Mouse (Mus musculus) embryonic fibroblast, embryonic 13.5 days (primary cell): ENCODE results near the gene Gjc2. TPM values are rescaled to one million over a fixed set of nuclear protein-coding genes. Genes with fewer than 3 reads are reported as not detected.

Source experiments
- H3K27ac ChIP-seq: 2 replicates; pipeline ENCODE4 v1.5.1; 2012; ENCODE audit warnings: low read length, control low read depth, inconsistent platforms; ENCODE audit not compliant: insufficient read depth
- H3K4me1 ChIP-seq: 2 replicates; pipeline ENCODE4 v1.6.1; 2011; ENCODE audit warnings: low read length; ENCODE audit not compliant: control insufficient read depth, insufficient read depth
- H3K4me3 ChIP-seq: 2 replicates; pipeline ENCODE4 v1.5.1; 2011; ENCODE audit warnings: mild to moderate bottlenecking, control low read depth, low read length; ENCODE audit not compliant: insufficient read depth
- CTCF ChIP-seq: IDR thresholded peaks from 2 replicates; pipeline ENCODE4 v1.5.1; 2011; ENCODE audit warnings: mild to moderate bottlenecking, control low read depth, low read length, moderate library complexity, borderline replicate concordance; ENCODE audit not compliant: insufficient read depth
- POLR2A ChIP-seq: IDR thresholded peaks from 2 replicates; pipeline ENCODE4 v1.6.1; 2011; ENCODE audit warnings: low read depth, mild to moderate bottlenecking, control low read depth, low read length, moderate library complexity
- polyA plus RNA-seq: library from polyadenylated mRNA; stranded (reverse); fragments of >200 nt; gene quantifications from 2 replicates; pipeline ENCODE4 v1.2.4, GENCODE M21; 2011; ENCODE audit warnings: low read depth; ENCODE audit not compliant: missing spikeins, insufficient read length

Gene Gjc2
- polyA plus RNA-seq, 1 experiment, result 0.25 TPM

DNA sequence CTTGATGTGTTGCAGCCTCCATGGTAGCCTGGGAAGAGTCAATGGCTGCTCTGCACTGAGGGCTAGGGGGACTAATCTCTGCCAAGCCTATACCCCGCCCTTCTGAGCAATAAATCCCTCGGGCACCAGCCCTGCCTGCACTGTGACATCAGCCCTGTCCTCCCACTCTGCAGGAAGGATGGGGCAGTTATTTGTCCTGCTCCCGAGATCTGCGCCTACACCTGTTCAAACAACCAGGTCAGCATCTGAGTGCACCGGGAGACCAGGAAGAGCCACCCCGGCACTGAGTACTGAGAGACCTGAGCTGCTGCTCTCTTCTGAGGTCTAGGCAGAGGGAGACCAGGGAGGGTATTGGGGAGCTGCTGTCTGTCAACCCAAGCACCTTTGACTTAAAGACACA lies 4.7 kb upstream of the Gjc2 start:
- peaks cover 4% of the 10 kb centered on the region; the same call in 1 of the 2 replicates for H3K4me1 ChIP-seq
- H3K27ac ChIP-seq, result no peak overlapping the region
- TF ChIP-seq POLR2A, result no peak
- no peak for TF ChIP-seq CTCF
- no peak overlapping the region for H3K4me3 ChIP-seq

DNA sequence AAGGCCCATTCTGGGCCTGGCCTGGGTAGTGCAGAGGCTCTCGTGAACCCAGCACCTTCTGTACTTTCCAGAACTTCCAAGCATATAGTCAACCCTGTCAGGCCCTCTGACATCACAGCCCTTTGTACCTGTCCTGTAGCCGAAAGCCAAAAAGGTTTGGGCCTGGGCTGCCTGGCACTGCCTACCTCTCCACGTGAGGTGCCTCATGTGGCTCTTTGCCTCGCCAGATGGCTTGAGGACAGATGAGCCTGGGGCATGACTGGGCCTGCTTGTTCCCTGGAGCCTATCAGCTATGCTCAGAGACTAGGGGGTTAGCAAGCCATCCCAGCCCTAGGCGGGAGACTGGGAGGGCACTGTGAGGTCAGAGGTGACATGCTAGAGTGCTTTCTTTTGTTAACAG lies 2.5 kb upstream of the Gjc2 start:
- no peak overlapping the region for H3K27ac ChIP-seq
- H3K4me3 ChIP-seq, result no peak overlapping the region
- TF ChIP-seq CTCF (no peak), POLR2A (no peak)
- H3K4me1 ChIP-seq, result peaks cover 4% of the 10 kb centered on the region; the same call in 1 of the 2 replicates

DNA sequence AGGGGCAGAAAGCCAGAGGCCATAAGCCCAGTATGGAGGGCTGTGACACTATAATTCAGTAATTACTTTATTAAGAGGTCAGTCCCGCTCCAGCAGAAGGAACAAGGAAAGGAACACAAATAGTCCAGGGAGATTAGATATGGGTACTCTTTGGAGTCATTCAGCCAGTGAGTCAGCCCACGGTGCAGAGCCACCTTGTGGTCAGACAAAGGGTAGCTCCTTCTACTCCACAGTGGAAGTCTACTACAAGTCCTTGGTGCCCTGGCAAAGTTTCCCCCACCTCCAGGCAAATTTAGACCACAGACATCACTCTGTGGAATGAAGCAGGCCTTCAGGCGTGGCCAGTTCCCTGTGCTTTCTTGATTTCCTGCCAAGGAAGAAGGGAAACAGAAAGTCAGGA lies 808 bp upstream of the Gjc2 start:
- TF ChIP-seq CTCF (peak; percentile 77; the same call in 1 of the 2 replicates), POLR2A (no peak)
- Histone ChIP-seq H3K4me1 (peaks cover 4% of the 10 kb centered on the region; the same call in 1 of the 2 replicates), H3K4me3 (no peak overlapping the region), H3K27ac (no peak overlapping the region)

DNA sequence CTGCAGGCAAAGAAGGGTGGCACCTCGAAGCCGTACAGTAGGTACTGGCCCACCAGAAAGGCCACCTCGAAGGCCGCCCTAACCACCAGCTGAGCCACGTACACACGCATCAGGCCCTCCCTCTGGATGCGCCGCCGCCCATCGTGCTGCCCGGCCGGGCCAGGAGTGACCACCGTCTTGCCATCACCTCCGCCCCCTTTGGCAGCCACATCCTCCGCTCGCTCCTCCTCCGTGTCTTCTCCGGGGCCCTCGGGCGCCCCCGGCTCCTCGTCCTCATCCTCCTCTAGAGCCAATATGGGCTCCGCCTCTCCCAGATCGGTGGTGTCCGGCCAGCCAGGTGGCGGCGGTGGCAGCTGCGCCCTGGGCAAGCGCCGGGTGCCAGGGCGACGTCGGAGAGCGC lies 6.1 kb downstream of the Gjc2 start:
- Histone ChIP-seq H3K27ac (no peak overlapping the region), H3K4me1 (no peaks in the 10 kb centered on the region), H3K4me3 (no peak overlapping the region)
- no peak for TF ChIP-seq CTCF
- no peak for TF ChIP-seq POLR2A

DNA sequence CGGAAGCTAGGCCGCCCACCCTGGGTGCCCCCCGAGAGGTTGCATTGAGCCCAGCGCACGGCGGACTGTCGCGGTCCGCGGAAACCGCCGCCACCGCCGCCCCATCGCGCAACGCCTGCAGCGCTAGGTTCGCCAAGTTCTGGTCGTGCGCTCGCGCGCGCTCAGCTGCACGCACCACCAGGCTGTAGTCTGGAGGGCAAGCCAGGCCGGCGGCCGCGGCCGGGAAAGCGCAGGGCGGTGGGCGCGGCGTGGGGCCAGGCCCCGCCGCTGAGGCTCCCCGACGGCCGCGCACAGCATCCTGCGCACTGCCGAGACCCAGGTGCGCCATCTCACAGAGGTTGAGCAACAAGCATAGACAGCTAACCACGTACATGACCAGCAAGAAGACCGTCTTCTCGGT lies 6.5 kb downstream of the Gjc2 start:
- H3K27ac ChIP-seq, result no peak overlapping the region
- H3K4me3 ChIP-seq, result no peak overlapping the region
- TF ChIP-seq POLR2A (no peak), CTCF (no peak)
- no peaks in the 10 kb centered on the region for H3K4me1 ChIP-seq

DNA sequence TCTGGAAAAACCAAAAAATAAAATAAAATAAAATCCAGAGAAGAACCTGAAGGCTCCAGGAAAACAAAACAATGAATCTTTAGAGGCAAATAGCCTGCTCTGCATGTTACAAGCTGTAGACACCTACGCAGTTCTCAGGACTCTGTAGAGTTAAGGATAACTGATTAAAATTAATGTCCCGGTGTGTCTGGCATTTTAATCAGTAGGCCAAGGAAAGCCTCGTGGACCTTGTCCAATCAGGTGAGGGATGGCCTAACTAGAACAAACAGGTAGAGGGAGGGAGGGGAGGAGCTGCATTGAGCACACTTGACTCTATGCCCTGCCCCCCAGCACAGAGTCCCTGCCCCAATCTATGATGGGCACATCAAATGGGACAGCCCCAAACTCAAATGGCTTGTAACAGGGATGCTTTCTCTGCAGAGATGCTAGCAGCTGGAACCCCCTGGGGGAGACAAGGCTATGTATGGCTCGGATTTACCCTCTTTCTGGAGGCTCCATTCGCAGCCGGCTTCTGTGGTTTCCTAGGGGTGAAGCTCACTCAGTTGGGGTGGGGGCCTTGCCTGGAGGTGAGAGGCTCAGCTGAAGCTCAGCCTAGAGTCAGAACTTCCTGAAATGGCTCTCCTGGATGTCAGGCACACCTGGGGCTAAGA lies 8.7 kb downstream of the Gjc2 start:
- TF ChIP-seq POLR2A, result no peak
- no peak for TF ChIP-seq CTCF
- Histone ChIP-seq H3K27ac (no peak overlapping the region), H3K4me1 (no peaks in the 10 kb centered on the region), H3K4me3 (no peak overlapping the region)

DNA sequence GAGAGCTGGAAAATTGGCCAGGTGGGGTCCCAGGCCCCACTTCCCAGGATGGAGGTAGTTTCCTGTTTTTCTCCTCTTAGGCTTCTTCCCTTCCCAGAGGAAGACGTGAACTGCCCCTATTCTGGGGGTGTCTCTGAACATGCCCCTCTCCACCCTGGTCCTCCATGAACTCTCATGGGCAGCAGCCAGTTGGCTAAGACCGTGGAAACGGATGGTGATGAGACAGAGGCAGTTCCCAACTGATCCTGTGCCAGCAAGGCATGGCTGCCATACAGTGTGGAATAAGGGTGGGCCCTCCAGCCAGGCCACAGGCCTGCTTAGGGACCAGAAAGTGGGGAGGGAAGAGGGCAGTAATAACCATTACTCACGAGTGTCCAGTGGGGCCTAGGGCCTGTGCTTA lies 12.5 kb downstream of the Gjc2 start:
- TF ChIP-seq CTCF (no peak), POLR2A (no peak)
- no peak overlapping the region for H3K27ac ChIP-seq
- H3K4me1 ChIP-seq, result no peaks in the 10 kb centered on the region
- no peak overlapping the region for H3K4me3 ChIP-seq

DNA sequence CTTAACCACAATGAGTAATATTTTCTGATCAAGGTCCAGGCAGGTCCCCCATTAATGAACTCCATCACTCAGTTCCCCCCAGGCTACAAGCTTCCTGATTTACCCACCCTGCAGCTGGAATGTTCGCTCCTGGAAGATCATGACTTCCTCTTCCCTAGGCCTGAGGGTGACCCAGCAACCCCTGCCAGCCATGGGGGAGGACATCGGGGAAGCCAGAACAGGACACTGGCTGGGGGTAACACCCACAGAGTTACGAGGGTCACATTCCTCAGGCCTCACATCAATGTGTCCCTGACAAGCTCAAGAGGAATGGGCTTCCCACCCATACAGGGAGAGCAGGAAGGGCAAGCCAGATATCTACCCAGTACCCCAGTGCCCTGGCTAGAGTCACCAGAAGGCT lies 13.2 kb downstream of the Gjc2 start:
- TF ChIP-seq POLR2A (no peak), CTCF (no peak)
- H3K27ac ChIP-seq, result no peak overlapping the region
- H3K4me3 ChIP-seq, result no peak overlapping the region
- H3K4me1 ChIP-seq, result no peaks in the 10 kb centered on the region

DNA sequence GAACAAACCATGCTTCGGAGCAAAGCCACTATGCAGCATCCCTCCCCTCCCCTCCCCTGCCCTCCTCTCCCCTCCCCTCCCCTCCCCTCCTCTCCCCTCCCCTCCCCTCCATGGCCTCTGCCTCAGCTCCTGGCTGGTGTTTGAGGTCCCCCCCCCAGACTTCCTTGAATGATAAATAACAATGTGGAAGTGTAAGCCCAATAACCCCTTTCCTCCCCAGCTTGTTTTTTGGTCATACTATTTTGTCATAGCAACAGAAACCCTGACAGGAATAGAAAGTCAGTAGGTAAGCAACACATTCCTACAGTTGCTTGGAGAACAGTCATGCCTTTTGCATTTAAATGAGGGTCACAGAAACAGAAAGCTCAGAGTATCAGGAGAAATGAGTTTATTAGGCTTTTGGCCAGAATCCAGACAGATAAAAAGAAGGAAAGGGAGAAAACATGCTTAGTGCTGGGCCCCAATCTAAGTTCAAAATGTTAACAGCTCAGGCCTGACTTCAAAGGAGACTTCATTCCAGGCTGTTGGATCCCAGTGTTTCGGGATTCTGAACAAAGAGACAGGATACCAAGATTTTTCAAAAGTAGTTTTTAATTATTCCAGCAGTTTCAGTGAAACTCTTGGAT lies 17.3 kb downstream of the Gjc2 start:
- Histone ChIP-seq H3K27ac (no peak overlapping the region), H3K4me3 (no peak overlapping the region), H3K4me1 (no peaks in the 10 kb centered on the region)
- TF ChIP-seq POLR2A (no peak), CTCF (no peak)

DNA sequence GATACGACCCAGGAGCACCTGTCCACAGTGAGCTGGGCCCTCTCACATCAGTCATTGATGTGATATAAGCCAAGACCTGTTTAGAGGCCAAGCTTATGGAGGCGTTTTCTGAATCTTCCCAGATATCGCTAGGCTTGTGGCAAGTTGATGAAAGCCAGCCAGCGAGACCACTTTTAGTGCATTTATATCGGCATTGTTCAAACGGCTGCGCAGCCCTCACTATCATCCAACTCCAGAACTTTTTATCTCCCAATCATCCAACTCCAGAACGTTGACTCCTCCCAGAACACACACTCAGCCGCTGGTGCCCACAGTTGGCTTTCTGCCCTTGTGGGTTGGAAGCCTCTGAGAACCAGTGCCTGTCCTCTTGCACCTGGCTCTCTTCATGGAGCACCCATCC lies 18.6 kb downstream of the Gjc2 start:
- 0 out of 2 replicates have a peak overlapping the region, but pooled peaks have one; percentile 69 for H3K4me3 ChIP-seq
- no peak for TF ChIP-seq POLR2A
- no peak for TF ChIP-seq CTCF
- no peaks in the 10 kb centered on the region for H3K4me1 ChIP-seq
- H3K27ac ChIP-seq, result no peak overlapping the region
